Mouse (Mus musculus) brain, embryonic 14.5 days (tissue): Measurements from ENCODE around the gene Nr0b2. TPM values are rescaled to one million over a fixed set of nuclear protein-coding genes. Genes with fewer than 3 reads are reported as not detected.
"Not testable (repeated sequence)": the region's sequence is repeated elsewhere in the genome, so short reads cannot be mapped to it uniquely, and the experiment has no call there.

ENCODE experiments used
- DNase-seq: peaks from one replicate; pipeline ENCODE4 v3.0.0-alpha.2; 2011; ENCODE audit warnings: low read depth
- CTCF ChIP-seq: fragments of 200-500 bp; IDR thresholded peaks from 2 replicates; pipeline ENCODE4 v1.5.1; 2012; ENCODE audit warnings: inconsistent platforms, mild to moderate bottlenecking, moderate library complexity, borderline replicate concordance; ENCODE audit not compliant: insufficient read depth, insufficient read length; ENCODE audit errors: extremely low read depth
- POLR2A ChIP-seq: fragments of 200-500 bp; IDR thresholded peaks from 2 replicates; pipeline ENCODE4 v1.6.1; 2012; ENCODE audit warnings: mild to moderate bottlenecking, inconsistent platforms, borderline replicate concordance; ENCODE audit not compliant: poor library complexity, insufficient read depth, insufficient read length, severe bottlenecking; ENCODE audit errors: extremely low read depth
- polyA plus RNA-seq: library from polyadenylated mRNA; depleted of rRNA; stranded (reverse); fragments of >200 nt; gene quantifications from 2 replicates; pipeline ENCODE4 v1.2.3, GENCODE M21; 2012; rRNA removed

The Nr0b2 gene
- polyA plus RNA-seq: not detected in 2 replicates

DNA sequence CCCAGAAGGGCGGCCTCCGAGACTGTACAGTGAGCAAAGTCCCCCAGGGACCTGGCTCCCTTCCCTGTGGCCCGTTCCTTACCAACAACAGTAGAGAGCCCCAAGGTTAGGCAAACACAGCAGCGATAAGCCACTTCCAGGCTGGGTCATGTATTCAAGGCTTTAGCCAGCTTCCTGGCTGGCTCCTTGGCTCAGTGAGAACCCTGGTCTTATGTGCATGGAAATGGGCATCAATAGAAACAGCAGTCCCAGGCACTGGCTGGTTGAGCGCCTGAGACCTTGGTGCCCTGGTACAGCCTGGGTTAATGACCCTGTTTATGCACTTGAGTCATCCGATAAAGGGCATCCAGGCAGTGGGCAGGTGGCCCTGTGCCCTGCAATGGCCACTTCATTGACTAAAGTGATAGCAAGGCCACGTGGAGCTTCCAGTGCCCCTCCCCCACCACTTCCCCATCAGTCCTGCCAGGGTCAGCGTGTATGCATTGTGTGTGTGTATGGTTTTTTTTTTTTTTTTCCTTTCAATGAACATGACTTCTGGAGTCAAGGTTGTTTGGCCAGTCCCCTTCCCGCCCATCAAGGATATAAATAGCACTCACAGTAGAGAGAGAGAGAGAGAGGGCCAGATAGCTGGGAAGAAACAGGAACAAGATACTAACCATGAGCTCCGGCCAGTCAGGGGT is at the start of gene Nr0b2:
Gene Nr0b2 (plus strand): TSS at position 609 of the 680 bp plus-strand sequence.
- TF ChIP-seq CTCF (no peak), POLR2A (no peak)
- no peak for DNase-seq

DNA sequence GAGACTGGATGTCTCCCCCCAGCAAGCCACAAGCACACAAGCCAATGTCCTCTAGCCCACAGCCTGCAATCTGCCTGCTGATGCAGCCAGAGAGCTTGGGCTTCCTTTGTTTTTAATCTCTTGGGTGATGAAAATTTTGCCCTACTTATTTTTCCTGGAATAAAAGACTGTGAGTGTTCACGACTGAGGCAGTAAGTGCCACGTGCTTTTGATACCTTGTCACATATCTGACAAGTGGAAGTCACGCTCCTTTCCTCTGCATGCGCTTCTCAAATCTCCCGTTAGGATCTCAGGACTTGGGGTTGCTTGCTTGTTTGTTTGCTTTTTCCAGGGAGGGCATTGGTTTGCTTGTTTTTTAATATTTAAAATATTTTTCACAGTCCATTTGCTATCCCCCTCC is 48.9 kb upstream of the Nr0b2 start:
- TF ChIP-seq POLR2A (no peak), CTCF (no peak)
- no peak for DNase-seq

DNA sequence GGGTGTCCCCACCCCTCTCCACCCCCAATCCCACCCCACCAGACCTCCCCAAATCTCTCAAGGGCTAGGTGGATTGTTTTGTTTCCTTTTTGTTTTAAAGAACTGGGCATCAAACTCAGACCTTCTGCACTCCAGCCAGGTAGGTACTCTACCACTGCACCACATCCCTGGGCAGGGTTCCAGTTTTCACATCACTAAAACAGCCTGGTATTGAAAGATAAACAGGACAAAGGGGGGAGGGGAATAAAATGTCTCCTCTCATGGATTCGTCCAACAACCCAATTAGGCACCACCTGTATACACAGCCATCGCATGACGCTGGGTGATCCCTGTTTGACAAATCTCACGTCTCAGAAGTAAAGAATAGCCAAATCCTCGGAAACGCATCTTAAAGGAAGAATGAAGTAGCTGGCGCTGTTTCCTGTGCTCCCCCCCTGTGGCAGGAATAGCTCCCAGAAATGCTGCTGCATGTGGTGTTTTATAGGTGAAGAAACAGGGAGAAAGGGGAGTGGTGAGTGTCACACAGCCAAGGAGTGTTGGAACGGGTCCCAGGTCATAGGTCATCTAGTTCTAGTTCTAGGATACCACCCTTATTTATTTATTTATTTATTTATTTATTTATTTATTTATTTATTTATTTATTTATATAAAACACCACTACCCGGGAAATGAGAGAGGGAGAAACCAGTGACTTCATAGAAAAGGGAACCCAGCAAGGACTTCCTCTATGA is 48.3 kb upstream of the Nr0b2 start:
- no peak for TF ChIP-seq CTCF
- no peak for TF ChIP-seq POLR2A
- DNase-seq: no peak

DNA sequence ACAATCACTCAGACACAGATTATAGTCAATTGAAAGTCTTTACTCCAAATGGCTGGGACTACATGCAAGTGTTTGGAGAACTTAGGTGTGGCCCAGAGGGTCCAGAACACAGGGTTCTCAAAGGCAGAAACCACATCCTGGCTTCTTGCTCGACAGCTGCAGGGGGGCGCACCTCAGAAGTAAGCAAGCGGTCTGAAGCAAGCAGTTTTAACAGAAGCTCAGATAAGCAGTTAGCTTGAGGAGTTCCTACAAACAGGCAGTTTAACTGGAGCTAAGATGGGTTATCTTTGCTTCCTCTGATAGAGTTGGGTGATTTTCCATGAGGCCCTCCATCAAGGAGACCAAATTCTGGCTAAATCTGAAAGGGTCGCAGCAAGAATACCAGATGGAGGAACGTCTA is 46.6 kb upstream of the Nr0b2 start:
- DNase-seq: no peak
- no peak for TF ChIP-seq POLR2A
- no peak for TF ChIP-seq CTCF

DNA sequence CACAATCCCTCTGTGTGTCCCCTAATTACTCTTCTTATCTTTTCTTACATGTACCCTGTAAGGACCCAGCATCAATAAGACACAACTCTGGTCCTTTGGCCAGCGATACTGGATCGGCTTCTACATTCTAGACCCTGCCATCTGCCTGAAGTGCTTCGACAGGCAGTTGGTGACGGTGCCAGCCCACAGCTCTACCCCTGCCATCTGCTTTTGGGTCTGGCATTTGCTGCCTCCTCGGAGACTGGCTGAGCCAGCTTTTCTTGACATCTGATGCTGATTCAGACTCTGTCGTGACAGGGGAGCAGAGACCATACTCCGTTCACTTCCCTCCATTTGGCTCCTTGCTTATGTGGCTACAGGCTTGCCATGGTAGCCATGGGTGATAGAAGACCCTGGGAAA is 44.2 kb upstream of the Nr0b2 start:
- peak; percentile 87 for DNase-seq
- TF ChIP-seq POLR2A: no peak
- no peak for TF ChIP-seq CTCF

DNA sequence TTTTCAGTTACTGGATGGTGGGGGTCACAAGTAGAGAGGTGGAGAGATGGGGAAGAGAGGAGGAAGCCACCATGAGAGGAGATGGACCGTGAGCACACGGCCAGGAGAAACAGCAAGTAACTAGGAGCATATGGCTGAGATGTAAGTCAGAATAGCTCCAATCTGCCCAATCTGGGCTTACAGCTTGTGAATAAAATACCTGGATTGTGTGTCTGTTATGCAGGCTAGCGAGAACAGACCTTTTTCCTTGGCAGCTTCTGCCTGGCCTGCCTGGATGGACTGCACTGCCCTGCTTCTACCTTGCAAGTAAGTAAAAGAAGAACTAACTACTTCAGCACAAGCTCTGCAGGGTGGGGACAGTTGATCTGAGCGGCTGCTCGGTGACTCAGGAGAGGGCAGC is 42.1 kb upstream of the Nr0b2 start:
- no peak for TF ChIP-seq CTCF
- TF ChIP-seq POLR2A: no peak
- DNase-seq: no peak

DNA sequence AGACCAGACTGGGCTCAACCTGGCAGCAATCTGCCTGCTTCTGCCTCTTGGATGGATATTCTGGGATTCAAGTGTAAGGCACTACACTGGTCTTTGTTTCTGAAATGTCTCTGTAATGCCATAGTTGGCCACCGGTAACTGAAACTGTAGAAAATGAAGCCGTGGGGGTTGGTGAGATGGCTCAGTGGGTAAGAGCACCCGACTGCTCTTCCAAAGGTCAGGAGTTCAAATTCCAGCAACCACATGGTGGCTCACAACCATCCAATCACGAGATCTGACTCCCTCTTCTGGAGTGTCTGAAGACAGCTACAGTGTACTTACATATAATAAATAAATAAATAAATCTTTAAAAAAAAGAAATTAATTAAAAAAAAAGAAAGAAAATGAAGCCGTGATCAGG is 40.7 kb upstream of the Nr0b2 start:
- DNase-seq: not testable (repeated sequence)

DNA sequence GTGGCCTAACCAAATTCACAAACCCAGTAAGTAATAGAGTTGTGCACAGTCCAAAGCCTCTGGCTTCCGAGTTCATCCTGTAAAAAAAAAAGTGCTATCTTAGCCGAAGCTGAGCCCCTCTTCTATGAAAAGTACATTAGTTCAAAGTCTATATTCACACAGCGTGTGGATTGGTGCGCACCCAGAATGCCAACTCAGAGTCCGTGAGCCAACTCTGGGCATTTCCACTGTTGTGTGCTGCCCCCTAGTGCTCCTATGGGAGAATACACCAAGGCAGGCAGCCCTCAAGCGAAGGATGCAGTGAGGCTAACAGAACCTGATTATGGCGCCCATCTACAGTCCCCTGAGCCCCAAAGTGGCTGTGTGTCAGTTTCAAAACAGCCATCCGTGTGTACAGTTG is 40.2 kb upstream of the Nr0b2 start:
- peak; percentile 75 for DNase-seq
- TF ChIP-seq CTCF (peak; percentile 90), POLR2A (no peak)

DNA sequence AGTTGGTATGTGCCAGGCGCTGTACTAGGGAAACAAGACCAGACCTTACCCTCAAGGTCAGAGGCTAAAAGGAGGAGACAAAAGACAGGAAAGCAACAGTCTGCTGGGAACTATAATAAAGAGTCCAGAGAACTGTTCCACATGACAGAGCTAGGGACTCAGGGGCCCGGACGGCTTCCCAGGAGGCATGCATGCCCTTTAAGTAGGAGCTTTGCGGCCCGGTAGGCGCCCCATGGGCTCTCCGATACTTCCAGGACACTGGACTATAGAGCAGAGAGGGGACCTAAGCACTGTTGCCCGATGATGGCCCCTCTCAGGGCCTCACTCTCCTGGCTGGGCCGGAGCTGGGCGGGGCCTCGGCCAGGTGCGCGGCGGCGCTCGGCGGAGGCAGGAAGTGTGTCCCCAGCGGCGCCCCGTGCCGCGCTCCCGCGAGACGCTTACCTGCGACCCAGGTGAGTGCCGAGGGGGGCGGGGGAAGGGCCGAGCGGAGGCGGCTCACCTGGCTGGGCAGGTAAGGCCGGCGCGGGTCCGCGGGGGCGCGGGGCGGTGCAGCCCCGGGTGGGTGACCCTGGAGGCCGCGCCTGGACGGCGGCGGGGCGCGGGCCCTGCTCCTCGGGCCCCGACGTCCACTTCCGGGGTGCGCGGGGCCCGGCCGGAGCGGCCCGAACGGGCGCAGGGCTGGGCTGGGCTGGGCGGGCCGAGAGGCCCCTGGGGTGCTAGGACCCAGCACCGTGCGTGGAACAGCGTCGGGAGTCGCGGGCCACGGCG is 34.4 kb upstream of the Nr0b2 start, which contains the start of gene Kdf1:
Gene Kdf1 (plus strand): TSS at position 363 of the 768 bp plus-strand sequence.
- TF ChIP-seq POLR2A (no peak), CTCF (no peak)
- DNase-seq: no peak

DNA sequence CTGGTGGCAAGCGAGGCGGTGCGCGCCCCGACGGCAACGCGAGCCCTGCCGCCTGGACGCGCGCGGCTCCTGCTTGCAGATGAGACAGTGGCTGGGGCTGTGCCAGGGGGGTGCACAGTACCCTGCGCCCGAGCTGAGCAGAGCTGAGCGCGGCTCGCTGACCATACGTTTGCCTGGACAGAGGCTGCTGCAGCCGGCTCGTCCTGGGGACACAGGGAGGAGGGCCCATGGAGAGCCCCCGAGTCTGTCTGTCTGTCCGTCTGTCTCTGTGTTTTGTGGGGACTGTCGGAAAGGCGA is 33.9 kb upstream of the Nr0b2 start:
- DNase-seq: peak; percentile 7
- TF ChIP-seq CTCF: no peak
- no peak for TF ChIP-seq POLR2A

DNA sequence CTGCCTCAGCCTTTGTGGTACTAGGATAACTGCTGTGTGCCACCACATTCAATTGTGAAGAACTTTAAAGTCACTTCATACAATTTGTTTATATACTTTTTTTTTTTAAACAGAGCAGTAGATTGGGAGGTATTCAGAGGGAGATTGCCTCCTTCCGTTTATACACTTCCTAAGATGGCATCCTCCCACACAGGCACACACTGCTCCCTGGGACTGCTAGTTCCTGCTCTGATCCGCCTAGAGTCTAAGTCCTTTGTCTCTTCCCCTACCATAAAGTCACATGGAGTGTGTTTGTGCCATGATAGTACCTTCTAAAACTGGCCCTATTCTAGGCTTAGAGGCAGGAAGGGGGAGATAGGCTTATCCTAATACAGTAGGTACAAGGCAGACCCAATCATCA is 31.7 kb upstream of the Nr0b2 start:
- no peak for TF ChIP-seq POLR2A
- no peak for TF ChIP-seq CTCF
- DNase-seq: no peak
